In the genomic region with DNA sequence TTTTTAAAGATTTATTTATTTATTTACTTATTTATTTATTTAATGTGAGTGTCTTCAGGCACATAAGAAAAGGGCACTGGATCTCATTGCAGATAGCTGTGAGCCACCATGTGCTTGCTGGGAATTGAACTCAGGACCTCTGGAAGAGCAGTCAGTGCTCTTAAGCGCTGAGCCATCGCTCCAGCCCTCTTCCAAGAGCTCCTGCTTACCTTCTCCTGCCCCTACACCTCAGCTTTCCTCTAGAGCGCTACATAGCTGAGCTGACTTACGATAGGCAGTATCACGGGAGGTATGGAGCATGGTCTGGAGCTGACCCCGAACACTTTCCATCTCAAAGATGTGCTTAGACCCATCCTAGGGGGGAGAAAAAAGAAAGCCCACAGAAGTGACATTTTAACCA, we compare ENCODE assay signal across 12 mouse cellular contexts. TPM values are rescaled to one million over a fixed set of nuclear protein-coding genes. Genes with fewer than 3 reads are reported as not detected.
DNase-seq lines count a peak whose midpoint lies in the region; ATAC-seq and TF ChIP-seq lines count a peak whose summit lies in the region.
"Had no signal": no experiment of that assay in that cellular context is flagged by ENCODE, and none has a peak within 500 bp of the region (broad histone marks: within the 10 kb centered on the region; RNA-seq: fewer than 3 reads in every experiment).

No protein-coding gene starts in this region.

- H3K4me1 ChIP-seq in stomach, embryonic 14.5 days (ENCODE audit: control insufficient read depth, insufficient read depth, low read length): peaks cover 20% of the 10 kb centered on the region
- peaks cover 8% of the 10 kb centered on the region; the same call in 1 of the 2 replicates for H3K4me1 ChIP-seq in stomach, postnatal 0 days (replicated peaks; ENCODE audit: control insufficient read depth, insufficient read depth)
- H3K4me1 ChIP-seq in liver, embryonic 13.5 days (replicated peaks): peaks cover 48% of the 10 kb centered on the region

- no peak for ATAC-seq in stomach, embryonic 14.5 days (ENCODE audit: insufficient number of reproducible peaks, insufficient read depth, low FRiP score, low read depth)
- ATAC-seq in stomach, postnatal 0 days (ENCODE audit: low FRiP score, low TSS enrichment): no peak
- no peak for ATAC-seq in liver, embryonic 13.5 days (ENCODE audit: low read depth)
- no peak for ATAC-seq in granulocyte monocyte progenitor cell, adult 5-6 weeks (replicated peaks; ENCODE audit: poor library complexity, severe bottlenecking)
- ATAC-seq: Patski had no signal

- H3K36me3 ChIP-seq in stomach, embryonic 14.5 days (ENCODE audit: control insufficient read depth, insufficient read depth, low read length): peaks cover 24% of the 10 kb centered on the region
- H3K36me3 ChIP-seq in stomach, postnatal 0 days (ENCODE audit: control insufficient read depth, insufficient read depth, low read length): peaks cover 8% of the 10 kb centered on the region; the same call in 1 of the 2 replicates
- peaks cover 29% of the 10 kb centered on the region for H3K36me3 ChIP-seq in liver, embryonic 13.5 days

- peak; percentile 86 for DNase-seq in heart, adult 11 months
- DNase-seq in heart, adult 9 months (ENCODE audit: low spot score in 2 of 2): no peak
- no peak for DNase-seq in stomach, postnatal 0 days (ENCODE audit: low spot score)
- DNase-seq in liver, embryonic 13.5 days: no peak
- DNase-seq in retina, embryonic 14.5 days (ENCODE audit: low spot score): no peak
- DNase-seq in adrenal gland, adult 18-20 months (ENCODE audit: low spot score in 2 of 2): no peak
- DNase-seq: B cell, adult 2 months; heart, postnatal 36 days; lung, adult 18-20 months had no signal

- no peak overlapping the region for H3K9ac ChIP-seq in stomach, embryonic 14.5 days (replicated peaks; ENCODE audit: low read depth, low read length)
- H3K9ac ChIP-seq in stomach, postnatal 0 days (ENCODE audit: low read length): no peak overlapping the region
- H3K9ac ChIP-seq in liver, embryonic 13.5 days: no peak overlapping the region

- no peak overlapping the region for H3K27ac ChIP-seq in stomach, embryonic 14.5 days (ENCODE audit: low read length)
- no peak overlapping the region for H3K27ac ChIP-seq in stomach, postnatal 0 days (replicated peaks)
- H3K27ac ChIP-seq in liver, embryonic 13.5 days: no peak overlapping the region

- H3K4me2 ChIP-seq in stomach, embryonic 14.5 days (replicated peaks; ENCODE audit: low read depth, low read length): peak overlapping the region; percentile 70; the same call in 1 of the 2 replicates
- H3K4me2 ChIP-seq in stomach, postnatal 0 days (replicated peaks; ENCODE audit: low read depth): no peak overlapping the region
- peak overlapping the region; percentile 79; the same call in 1 of the 2 replicates for H3K4me2 ChIP-seq in liver, embryonic 13.5 days

- peaks cover 2% of the 10 kb centered on the region; the same call in 1 of the 2 replicates for H3K27me3 ChIP-seq in stomach, embryonic 14.5 days (ENCODE audit: control insufficient read depth, insufficient read depth, low read length)
- no peaks in the 10 kb centered on the region for H3K27me3 ChIP-seq in stomach, postnatal 0 days (ENCODE audit: control insufficient read depth, insufficient read depth, low read length)
- H3K27me3 ChIP-seq in liver, embryonic 13.5 days: peaks cover 4% of the 10 kb centered on the region
- H3K27me3 ChIP-seq: Patski had no signal

- H3K9me3 ChIP-seq in stomach, embryonic 14.5 days (ENCODE audit: control insufficient read depth, low read depth, low read length): no peaks in the 10 kb centered on the region
- no peaks in the 10 kb centered on the region for H3K9me3 ChIP-seq in stomach, postnatal 0 days (ENCODE audit: control insufficient read depth, low read length)
- no peaks in the 10 kb centered on the region for H3K9me3 ChIP-seq in liver, embryonic 13.5 days (replicated peaks)

- TF ChIP-seq CTCF in stomach, postnatal 0 days (IDR thresholded peaks at IDR 0.05; ENCODE audit: low read depth): no peak

- 89% methylated on average over 6 of the region's 6 CpGs for WGBS in stomach, embryonic 14.5 days
- WGBS in stomach, postnatal 0 days: 94% methylated on average over 6 of the region's 6 CpGs
- WGBS in liver, embryonic 13.5 days (ENCODE audit: insufficient replicate concordance): 94% methylated on average over 6 of the region's 6 CpGs

- TF ChIP-seq EP300 in stomach, postnatal 0 days (optimal IDR thresholded peaks at IDR 0.05): no peak

- no peak overlapping the region for H3K4me3 ChIP-seq in stomach, embryonic 14.5 days (ENCODE audit: low read depth, low read length)
- H3K4me3 ChIP-seq in stomach, postnatal 0 days (ENCODE audit: low read depth, low read length): no peak overlapping the region
- H3K4me3 ChIP-seq in liver, embryonic 13.5 days (replicated peaks): no peak overlapping the region

RNA-seq across cellular contexts. Expression of gene Cntrob, which starts 2.0 kb away (rescaled TPM):
- 13.9 and 16.4 TPM in 2 replicates for polyA plus RNA-seq in stomach, embryonic 14.5 days (2014; fragmentation: Nextera tagmentation; extraction: Ambion mirVana)
- polyA plus RNA-seq in stomach, postnatal 0 days (2015; fragmentation: Nextera tagmentation; extraction: Ambion mirVana): 4.9 and 5.5 TPM in 2 replicates
- 9.8 and 10.1 TPM in 2 replicates for polyA plus RNA-seq in liver, embryonic 13.5 days (2015; fragmentation: Nextera tagmentation; extraction: Ambion mirVana)
- total RNA-seq in adrenal gland, adult 18-20 months (2021): 1 to 10 TPM; 3.6 to 4.1 TPM
- 30.7 and 36.3 TPM in 2 replicates for total RNA-seq in granulocyte monocyte progenitor cell, adult 5-6 weeks (2014; fragmentation: Nextera tagmentation)
- total RNA-seq in granulocyte monocyte progenitor cell, adult 5-6 weeks (2017): 21.3 and 24.2 TPM in 2 replicates

RNA-seq across cellular contexts. Expression of gene Trappc1, which starts 2.2 kb away (rescaled TPM):
- polyA plus RNA-seq in stomach, embryonic 14.5 days (2014; fragmentation: Nextera tagmentation; extraction: Ambion mirVana): 141 and 147 TPM in 2 replicates
- polyA plus RNA-seq in stomach, postnatal 0 days (2015; fragmentation: Nextera tagmentation; extraction: Ambion mirVana): 119 and 123 TPM in 2 replicates
- polyA plus RNA-seq in liver, embryonic 13.5 days (2015; fragmentation: Nextera tagmentation; extraction: Ambion mirVana): 90.7 and 94.6 TPM in 2 replicates
- 10 to 100 TPM; 57.8 to 60.1 TPM for total RNA-seq in adrenal gland, adult 18-20 months (2021)
- total RNA-seq in granulocyte monocyte progenitor cell, adult 5-6 weeks (2014; fragmentation: Nextera tagmentation): 89.2 and 132 TPM in 2 replicates
- total RNA-seq in granulocyte monocyte progenitor cell, adult 5-6 weeks (2017): 92.6 and 103 TPM in 2 replicates

RNA-seq across cellular contexts. Expression of gene Kcnab3, which starts 4.5 kb away (rescaled TPM):
- polyA plus RNA-seq in stomach, embryonic 14.5 days (2014; fragmentation: Nextera tagmentation; extraction: Ambion mirVana): 1.7 TPM in 2 replicates
- polyA plus RNA-seq in stomach, postnatal 0 days (2015; fragmentation: Nextera tagmentation; extraction: Ambion mirVana): 0.87 and 1.1 TPM in 2 replicates
- polyA plus RNA-seq in liver, embryonic 13.5 days (2015; fragmentation: Nextera tagmentation; extraction: Ambion mirVana): 0.07 and 0.19 TPM in 2 replicates
- 1 to 10 TPM; 6.8 to 8.8 TPM for total RNA-seq in adrenal gland, adult 18-20 months (2021)
- not detected in 2 replicates for total RNA-seq in granulocyte monocyte progenitor cell, adult 5-6 weeks (2014; fragmentation: Nextera tagmentation)
- total RNA-seq in granulocyte monocyte progenitor cell, adult 5-6 weeks (2017): 0.09 TPM in 1 of 2 replicates, not detected in the other

RNA-seq across cellular contexts. Expression of gene Rnf227, which starts 18.7 kb away (rescaled TPM):
- 15.3 and 16.3 TPM in 2 replicates for polyA plus RNA-seq in stomach, embryonic 14.5 days (2014; fragmentation: Nextera tagmentation; extraction: Ambion mirVana)
- 46.2 and 49.4 TPM in 2 replicates for polyA plus RNA-seq in stomach, postnatal 0 days (2015; fragmentation: Nextera tagmentation; extraction: Ambion mirVana)
- polyA plus RNA-seq in liver, embryonic 13.5 days (2015; fragmentation: Nextera tagmentation; extraction: Ambion mirVana): 0.92 and 1.1 TPM in 2 replicates
- total RNA-seq in adrenal gland, adult 18-20 months (2021): 1 to 10 TPM; 5.2 to 5.5 TPM
- total RNA-seq in granulocyte monocyte progenitor cell, adult 5-6 weeks (2014; fragmentation: Nextera tagmentation): 5.4 and 6.7 TPM in 2 replicates
- total RNA-seq in granulocyte monocyte progenitor cell, adult 5-6 weeks (2017): 4.5 and 7.6 TPM in 2 replicates

RNA-seq across cellular contexts. Expression of gene Chd3, which starts 47.6 kb away (rescaled TPM):
- 85.3 and 87.4 TPM in 2 replicates for polyA plus RNA-seq in stomach, embryonic 14.5 days (2014; fragmentation: Nextera tagmentation; extraction: Ambion mirVana)
- polyA plus RNA-seq in stomach, postnatal 0 days (2015; fragmentation: Nextera tagmentation; extraction: Ambion mirVana): 18.4 and 18.9 TPM in 2 replicates
- 2.6 and 4.4 TPM in 2 replicates for polyA plus RNA-seq in liver, embryonic 13.5 days (2015; fragmentation: Nextera tagmentation; extraction: Ambion mirVana)
- 100 to 1,000 TPM in 1 of 2 experiments, 10 to 100 TPM in 1; 87.6 to 109 TPM for total RNA-seq in adrenal gland, adult 18-20 months (2021)
- total RNA-seq in granulocyte monocyte progenitor cell, adult 5-6 weeks (2014; fragmentation: Nextera tagmentation): 37.0 and 59.8 TPM in 2 replicates
- 26.9 and 37.7 TPM in 2 replicates for total RNA-seq in granulocyte monocyte progenitor cell, adult 5-6 weeks (2017)
